Mouse (Mus musculus): Measurements from ENCODE around the gene Bach2.
A peak's percentile ranks its signal among the peaks of the same experiment; 100 is the strongest.

Bach2 gene

GRCm38 (mm10) chr4:32482138-32482537 is 243.5 kb downstream of the Bach2 start:
- DNase-seq (ENCODE audit: low spot score in 2 of 2): peak in 1 of 2 experiments; percentile 27

DNA sequence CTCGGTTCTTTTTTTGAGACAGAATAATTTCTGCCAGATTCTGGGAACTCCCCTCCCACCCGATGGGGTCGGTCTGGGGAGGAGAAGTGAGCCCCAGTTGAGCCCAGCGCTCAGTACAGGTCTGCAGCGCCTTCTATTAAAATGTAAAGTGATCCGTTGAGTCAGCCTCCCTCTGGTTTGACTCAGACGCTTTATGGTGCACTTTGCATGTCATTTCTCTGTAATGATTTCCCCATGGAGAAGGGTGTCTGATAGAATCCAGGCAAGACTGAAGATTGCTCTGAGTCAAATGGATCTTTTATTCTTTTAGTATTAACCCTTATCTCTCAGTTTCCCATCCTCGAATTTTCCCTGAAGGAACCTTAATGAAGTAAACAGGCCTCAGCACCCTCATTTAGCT is 244.3 kb downstream of the Bach2 start:
- no peak for DNase-seq (ENCODE audit: low spot score in 2 of 2)

GRCm38 (mm10) chr4:32485848-32486247 is 247.2 kb downstream of the Bach2 start:
- DNase-seq (ENCODE audit: low spot score in 2 of 2): no peak

- peak; percentile 64 to 69 for DNase-seq (ENCODE audit: low spot score in 2 of 2)
Observed at GRCm38 (mm10) chr4:32486654-32487398, 248.2 kb downstream of the Bach2 start.

GRCm38 (mm10) chr4:32489186-32489585 is 250.6 kb downstream of the Bach2 start:
- no peak for DNase-seq (ENCODE audit: low spot score in 2 of 2)

GRCm38 (mm10) chr4:32491176-32491575 is 252.6 kb downstream of the Bach2 start:
- no peak for DNase-seq (ENCODE audit: low spot score in 2 of 2)

GRCm38 (mm10) chr4:32492834-32493233 is 254.2 kb downstream of the Bach2 start:
- no peak for DNase-seq (ENCODE audit: low spot score in 2 of 2)

DNA sequence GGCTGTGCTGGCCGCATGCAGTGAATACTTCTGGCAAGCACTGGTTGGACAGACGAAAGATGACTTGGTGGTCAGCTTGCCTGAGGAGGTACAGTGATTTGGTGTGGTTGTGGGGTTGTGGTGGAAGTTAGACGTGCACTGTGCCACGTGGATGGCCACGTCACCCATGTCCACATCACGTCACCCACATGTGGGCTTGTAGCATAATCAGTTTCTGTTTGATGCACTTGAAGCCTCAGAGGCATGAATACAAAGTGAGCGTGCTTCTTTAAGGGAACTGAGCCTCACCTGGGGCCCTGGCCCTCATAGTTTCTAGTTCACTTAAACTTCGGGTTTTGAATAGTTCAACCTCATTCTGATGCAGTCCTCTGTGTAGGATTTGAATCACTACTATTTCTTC is 263.2 kb downstream of the Bach2 start:
- no peak for DNase-seq (ENCODE audit: low spot score in 2 of 2)

GRCm38 (mm10) chr4:32502181-32502580 is 263.6 kb downstream of the Bach2 start:
- no peak for DNase-seq (ENCODE audit: low spot score in 2 of 2)

DNA sequence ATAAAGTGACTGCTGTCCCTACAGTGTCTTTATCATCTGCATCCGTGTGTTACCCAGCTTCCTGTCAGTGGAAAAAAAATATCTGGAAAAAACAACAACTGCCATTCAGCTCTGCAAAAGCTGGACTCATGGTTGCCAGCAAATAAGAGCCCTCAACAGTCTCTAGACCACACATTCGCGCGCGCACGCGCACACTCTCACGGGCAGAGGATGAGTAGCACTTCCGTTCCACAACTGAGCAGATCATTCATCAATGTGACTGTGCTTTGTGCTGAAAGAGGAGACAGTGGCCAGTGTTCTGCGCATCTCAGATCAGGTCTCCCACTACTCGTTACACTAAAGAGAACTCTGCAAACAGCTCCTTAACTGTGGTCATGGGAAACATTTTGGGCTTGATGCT is 265.6 kb downstream of the Bach2 start:
- DNase-seq (ENCODE audit: low spot score in 2 of 2): no peak

- no peak for DNase-seq (ENCODE audit: low spot score in 2 of 2)
Observed at GRCm38 (mm10) chr4:32506306-32506808, 267.8 kb downstream of the Bach2 start.

DNA sequence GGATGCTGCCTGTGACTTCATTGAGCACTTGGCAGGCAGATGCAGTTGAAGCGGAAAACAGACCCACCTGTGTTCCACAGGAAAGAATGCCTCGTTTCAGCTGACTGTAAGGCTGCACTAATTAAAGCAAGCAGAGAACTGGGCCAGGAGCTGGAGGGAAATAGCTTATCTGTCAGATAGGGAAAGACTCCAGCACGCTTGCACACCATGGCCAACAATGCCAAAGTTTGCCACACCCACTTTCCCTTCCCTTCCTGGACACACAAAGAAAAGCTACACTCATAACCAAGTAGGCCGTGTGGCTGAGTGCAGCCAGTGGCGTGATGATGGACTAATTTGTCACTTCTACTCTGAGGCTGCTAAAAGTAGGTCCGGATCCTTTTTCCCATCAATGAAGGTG is 268.4 kb downstream of the Bach2 start:
- no peak for DNase-seq (ENCODE audit: low spot score in 2 of 2)

- no peak for DNase-seq (ENCODE audit: low spot score in 2 of 2)
Observed at GRCm38 (mm10) chr4:32508572-32508971, 270.0 kb downstream of the Bach2 start.

GRCm38 (mm10) chr4:32508996-32509395 is 270.4 kb downstream of the Bach2 start:
- DNase-seq (ENCODE audit: low spot score in 2 of 2): peak; percentile 50 to 71

DNA sequence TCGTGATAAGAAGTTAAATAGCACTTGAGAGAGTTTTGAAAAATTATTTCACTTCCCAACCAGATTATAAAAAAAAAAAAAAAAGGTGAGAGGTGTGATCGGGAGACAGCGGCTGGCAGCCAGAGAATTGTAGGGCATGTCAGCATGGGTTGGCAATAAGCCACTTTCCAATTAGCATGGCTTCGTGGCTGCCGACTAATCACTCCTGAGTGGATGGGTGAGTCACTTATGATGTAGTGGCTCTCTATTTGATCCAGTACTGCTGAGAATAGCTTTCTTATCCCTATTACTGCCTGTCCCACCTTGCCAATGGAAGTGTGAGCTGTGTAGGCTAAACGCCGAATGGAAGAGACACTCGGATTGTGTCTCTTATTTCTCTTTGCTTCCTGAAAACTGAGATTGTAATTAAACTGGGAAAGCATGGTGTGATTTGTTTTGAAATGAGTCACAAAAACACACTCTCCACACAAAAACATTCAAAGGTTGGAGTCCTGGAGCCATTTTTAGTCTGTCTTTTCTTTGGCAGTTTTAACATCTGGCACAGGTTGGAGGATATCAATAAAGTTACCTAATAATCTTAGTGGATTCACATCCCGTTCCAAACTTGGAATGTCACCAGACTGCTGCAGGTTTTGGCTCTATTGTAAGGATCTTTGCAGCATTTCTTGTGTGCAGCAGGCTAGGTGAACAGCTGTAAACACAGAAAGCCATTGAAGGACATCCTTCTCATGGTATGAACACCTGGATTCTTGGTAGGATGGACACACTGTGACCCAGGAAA is 271.4 kb downstream of the Bach2 start:
- no peak for DNase-seq (ENCODE audit: low spot score in 2 of 2)

- DNase-seq (ENCODE audit: low spot score in 2 of 2): no peak
Observed at GRCm38 (mm10) chr4:32510940-32511339, 272.3 kb downstream of the Bach2 start.

GRCm38 (mm10) chr4:32516126-32516525 is 277.5 kb downstream of the Bach2 start:
- DNase-seq (ENCODE audit: low spot score in 2 of 2): no peak

GRCm38 (mm10) chr4:32518842-32519578 is 280.4 kb downstream of the Bach2 start:
- DNase-seq (ENCODE audit: low spot score in 2 of 2): no peak

- DNase-seq (ENCODE audit: low spot score in 2 of 2): no peak
Observed at GRCm38 (mm10) chr4:32520628-32521360, 282.2 kb downstream of the Bach2 start.

DNA sequence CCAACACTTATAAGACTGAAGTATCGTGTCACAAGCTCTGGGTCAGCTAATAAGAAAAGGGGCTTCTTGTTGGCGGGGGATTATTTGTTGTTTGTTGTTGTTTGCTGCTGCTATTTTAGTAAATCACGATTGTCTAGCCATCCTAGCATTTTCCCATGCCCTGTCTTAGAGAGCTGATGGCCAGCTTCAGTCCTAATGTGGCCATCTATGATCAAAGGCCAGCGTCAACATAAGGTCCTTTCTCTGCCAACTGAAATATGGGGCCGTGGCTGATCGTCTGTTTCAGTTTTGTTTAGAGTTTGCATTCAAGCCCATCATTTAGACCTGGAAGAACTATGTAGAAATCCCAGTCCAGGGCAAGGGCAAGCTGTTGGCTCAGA is 282.7 kb downstream of the Bach2 start:
- peak in 1 of 2 experiments; percentile 7 for DNase-seq (ENCODE audit: low spot score in 2 of 2)

GRCm38 (mm10) chr4:32522013-32522412 is 283.4 kb downstream of the Bach2 start:
- peak in 1 of 2 experiments; percentile 13 for DNase-seq (ENCODE audit: low spot score in 2 of 2)

GRCm38 (mm10) chr4:32524282-32524681 is 285.7 kb downstream of the Bach2 start:
- no peak for DNase-seq (ENCODE audit: low spot score in 2 of 2)
